Mouse (Mus musculus) ES-E14 (cell line): Measurements from ENCODE around the gene Tha1. TPM values are rescaled to one million over a fixed set of nuclear protein-coding genes. Genes with fewer than 3 reads are reported as not detected.
A peak's percentile ranks its signal among the peaks of the same experiment; 100 is the strongest.
"Not testable (repeated sequence)": the region's sequence is repeated elsewhere in the genome, so short reads cannot be mapped to it uniquely, and the experiment has no call there.

Experiments used
- DNase-seq: peaks from one replicate; pipeline ENCODE4 v3.0.0-alpha.2; 2013; ENCODE audit warnings: low read depth, low spot score
- H3K27ac ChIP-seq: 2 replicates; pipeline ENCODE4 v1.5.1; 2012; ENCODE audit warnings: low read depth, mild to moderate bottlenecking, low read length, moderate library complexity, mixed read lengths; ENCODE audit not compliant: poor library complexity, insufficient read depth, severe bottlenecking
- H3K36me3 ChIP-seq: 2 replicates; pipeline ENCODE4 v1.6.1; 2012; ENCODE audit warnings: mild to moderate bottlenecking, low read length, moderate library complexity, mixed read lengths; ENCODE audit not compliant: control insufficient read depth, poor library complexity, insufficient read depth, severe bottlenecking
- H3K4me1 ChIP-seq, 2 experiments: fragments of 150-350 bp in 1 of 2; sonication (generic) in 1 of 2; 2 replicates each; pipeline ENCODE4 v1.6.1; 2012; ENCODE audit warnings: low read length in 2 of 2, mild to moderate bottlenecking in 1 of 2, mixed read lengths in 1 of 2; ENCODE audit not compliant: control insufficient read depth in 2 of 2, insufficient read depth in 2 of 2, poor library complexity in 1 of 2
- H3K4me3 ChIP-seq, 2 experiments: fragments of 150-350 bp in 1 of 2; sonication (generic) in 1 of 2; 2 replicates each; pipeline ENCODE4 v1.5.1; 2012; ENCODE audit warnings: low read length in 2 of 2, low read depth in 1 of 2, mild to moderate bottlenecking in 1 of 2, mixed read lengths in 1 of 2; ENCODE audit not compliant: insufficient read depth in 1 of 2, poor library complexity in 1 of 2, severe bottlenecking in 1 of 2
- H3K9ac ChIP-seq: 2 replicates; pipeline ENCODE4 v1.6.1; 2012; ENCODE audit warnings: low read depth, mild to moderate bottlenecking, low read length, mixed read lengths; ENCODE audit not compliant: poor library complexity, insufficient read depth, severe bottlenecking
- H3K9me3 ChIP-seq: fragments of 150-350 bp; sonication (generic); 2 replicates; pipeline ENCODE4 v1.6.1; 2012; ENCODE audit warnings: low read depth, mild to moderate bottlenecking, low read length; ENCODE audit not compliant: control insufficient read depth, insufficient read depth
- CHD2 ChIP-seq: IDR thresholded peaks from 2 replicates; pipeline ENCODE4 v1.6.1; 2014; ENCODE audit warnings: mild to moderate bottlenecking, low read depth, low read length, inconsistent platforms
- HCFC1 ChIP-seq: IDR thresholded peaks from 2 replicates; pipeline ENCODE4 v1.6.1; 2012; ENCODE audit warnings: low read length, inconsistent platforms, borderline replicate concordance; ENCODE audit not compliant: insufficient read depth
- MAFK ChIP-seq: IDR thresholded peaks from 2 replicates; pipeline ENCODE4 v1.6.1; 2014; ENCODE audit warnings: mild to moderate bottlenecking, low read depth, low read length, inconsistent platforms; ENCODE audit not compliant: insufficient read depth
- ZC3H11A ChIP-seq: IDR thresholded peaks from 2 replicates; pipeline ENCODE4 v1.6.1; 2012; ENCODE audit warnings: low read depth, mild to moderate bottlenecking, inconsistent platforms, low read length, borderline replicate concordance
- ZNF384 ChIP-seq: IDR thresholded peaks from 2 replicates; pipeline ENCODE4 v1.6.1; 2012; ENCODE audit warnings: low read depth, low read length, inconsistent platforms
- in situ Hi-C, 2 experiments: fragments of 600-800 bp; cut with MboI; formaldehyde crosslinking; loops; one replicate each; pipeline ENCODE4 v1.15.1; 2025; ENCODE audit warnings: low sequenced_read_pairs in 2 of 2, inconsistent platforms in 1 of 2; ENCODE audit not compliant: unreplicated experiment in 2 of 2
- total RNA-seq: library from RNA; depleted of rRNA; stranded (reverse); fragments of 300-350 nt; gene quantifications from 2 replicates; pipeline ENCODE4 v1.2.3, GENCODE M21; 2012

Tha1 gene
- total RNA-seq, 1 experiment = 1.2 TPM

GRCm38 (mm10) chr11:117836306-117836705, 37.0 kb downstream of the Tha1 start:
- Histone ChIP-seq H3K9ac (no peak overlapping the region), H3K36me3 (no peaks in the 10 kb centered on the region), H3K4me1 (peaks cover 4 to 14% of the 10 kb centered on the region in 2 experiments; a peak in 3 of 4 replicates), H3K4me3 (no peak overlapping the region), H3K9me3 (no peaks in the 10 kb centered on the region), H3K27ac (no peak overlapping the region)
- in situ Hi-C loops = no loop called here
- peak; percentile 62 for DNase-seq
- no peak for TF ChIP-seq ZC3H11A
- no peak for TF ChIP-seq ZNF384
- TF ChIP-seq MAFK = no peak

- TF ChIP-seq ZC3H11A (no peak), MAFK (no peak), ZNF384 (no peak), CHD2 (no peak), HCFC1 (no peak)
- in situ Hi-C loops = no loop called here
- no peak overlapping the region for H3K9ac ChIP-seq
- H3K4me3 ChIP-seq = no peak overlapping the region
- no peak overlapping the region for H3K27ac ChIP-seq
- peaks cover 8 to 16% of the 10 kb centered on the region in 2 experiments for H3K4me1 ChIP-seq
- no peaks in the 10 kb centered on the region for H3K36me3 ChIP-seq
- no peaks in the 10 kb centered on the region for H3K9me3 ChIP-seq
- DNase-seq = no peak
Measured at GRCm38 (mm10) chr11:117834086-117834485, 39.2 kb downstream of the Tha1 start.

- H3K36me3 ChIP-seq, DNase-seq, H3K4me3 ChIP-seq, H3K27ac ChIP-seq, in situ Hi-C loops, H3K9me3 ChIP-seq, H3K9ac ChIP-seq: not testable (repeated sequence)
- peaks cover 8 to 18% of the 10 kb centered on the region in 2 experiments for H3K4me1 ChIP-seq
Measured at GRCm38 (mm10) chr11:117833509-117833908, 39.8 kb downstream of the Tha1 start.

GRCm38 (mm10) chr11:117832086-117832969, 41.0 kb downstream of the Tha1 start:
- Histone ChIP-seq H3K36me3 (no peaks in the 10 kb centered on the region), H3K27ac (no peak overlapping the region), H3K4me1 (peaks cover 8 to 21% of the 10 kb centered on the region in 2 experiments), H3K9me3 (no peaks in the 10 kb centered on the region), H3K9ac (peak overlapping the region; percentile 46), H3K4me3 (peak overlapping the region; percentile 62 to 74)
- DNase-seq = peak; percentile 97
- in situ Hi-C loops = no loop called here
- TF ChIP-seq ZC3H11A (0 out of 2 replicates have a peak, but pooled peaks have one; percentile 6), MAFK (no peak), HCFC1 (0 out of 2 replicates have a peak, but pooled peaks have one; percentile 21), ZNF384 (no peak), CHD2 (no peak)
